Mouse (Mus musculus) cerebellum, postnatal 36 days (tissue): ENCODE data around the gene Papln.

Experiments used
- DNase-seq, 2 experiments: peaks; one replicate each; pipeline ENCODE4 v3.0.0; 2021 to 2022; ENCODE audit warnings: mixed read lengths in 2 of 2

Gene Papln

DNA sequence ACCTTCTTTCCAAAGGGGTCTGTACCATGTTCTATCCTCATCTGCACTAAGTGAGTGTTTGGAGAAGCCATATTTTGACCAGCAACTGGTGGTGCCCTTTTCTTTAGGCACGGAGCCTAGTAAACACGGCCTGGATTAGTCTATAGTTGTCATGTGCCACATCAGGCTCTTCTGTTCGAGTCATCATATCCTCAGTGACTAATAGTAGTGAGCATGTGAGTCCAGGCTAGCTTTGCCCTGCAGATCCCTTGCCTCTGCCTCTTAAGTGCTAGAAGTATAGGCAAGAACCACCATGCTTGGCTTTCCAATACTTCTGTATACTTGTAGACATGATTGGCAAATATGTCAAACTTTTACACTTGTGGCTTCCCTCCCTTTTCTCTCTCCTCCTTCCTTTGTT lies 70.5 kb downstream of the Papln start:
- DNase-seq = no peak

DNA sequence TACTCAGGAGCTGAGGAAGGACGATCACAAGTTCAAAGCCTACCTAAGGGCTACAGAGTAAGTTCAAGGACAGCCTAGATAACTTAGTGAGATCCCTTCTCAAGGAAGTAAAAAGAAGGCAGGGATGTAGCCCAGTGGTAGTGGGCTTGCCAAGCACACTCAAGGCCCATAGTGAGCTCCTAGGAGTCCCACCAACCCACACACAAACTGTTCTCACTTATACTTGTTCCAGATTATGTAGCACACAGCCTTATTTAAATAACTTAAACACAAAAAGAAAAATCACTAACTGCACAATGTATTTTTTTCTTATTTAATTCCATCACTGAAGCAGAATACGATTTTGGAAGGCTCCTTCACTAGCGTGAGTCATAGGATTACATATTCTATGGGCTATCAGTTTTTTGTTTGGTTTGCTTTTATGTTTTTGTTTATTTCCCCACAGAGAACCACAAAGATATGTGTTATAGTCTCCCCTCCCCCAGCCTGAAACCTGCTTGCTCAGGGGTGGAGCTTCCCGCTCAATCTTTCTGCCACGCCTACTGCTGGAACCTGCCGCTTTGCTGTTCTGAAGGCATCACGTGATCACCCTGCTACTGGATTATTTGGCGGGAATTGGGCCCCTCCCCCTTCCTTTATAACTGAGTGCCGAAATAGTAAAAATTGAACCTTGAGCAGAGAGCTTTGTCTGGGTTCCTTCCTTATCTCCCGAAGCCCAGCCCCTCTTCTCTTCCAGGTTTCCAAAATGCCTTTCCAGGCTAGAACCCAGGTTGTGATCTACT lies 78.2 kb downstream of the Papln start:
- no peak for DNase-seq
